Mouse (Mus musculus): Measurements from ENCODE around the gene Gin1.

DNA sequence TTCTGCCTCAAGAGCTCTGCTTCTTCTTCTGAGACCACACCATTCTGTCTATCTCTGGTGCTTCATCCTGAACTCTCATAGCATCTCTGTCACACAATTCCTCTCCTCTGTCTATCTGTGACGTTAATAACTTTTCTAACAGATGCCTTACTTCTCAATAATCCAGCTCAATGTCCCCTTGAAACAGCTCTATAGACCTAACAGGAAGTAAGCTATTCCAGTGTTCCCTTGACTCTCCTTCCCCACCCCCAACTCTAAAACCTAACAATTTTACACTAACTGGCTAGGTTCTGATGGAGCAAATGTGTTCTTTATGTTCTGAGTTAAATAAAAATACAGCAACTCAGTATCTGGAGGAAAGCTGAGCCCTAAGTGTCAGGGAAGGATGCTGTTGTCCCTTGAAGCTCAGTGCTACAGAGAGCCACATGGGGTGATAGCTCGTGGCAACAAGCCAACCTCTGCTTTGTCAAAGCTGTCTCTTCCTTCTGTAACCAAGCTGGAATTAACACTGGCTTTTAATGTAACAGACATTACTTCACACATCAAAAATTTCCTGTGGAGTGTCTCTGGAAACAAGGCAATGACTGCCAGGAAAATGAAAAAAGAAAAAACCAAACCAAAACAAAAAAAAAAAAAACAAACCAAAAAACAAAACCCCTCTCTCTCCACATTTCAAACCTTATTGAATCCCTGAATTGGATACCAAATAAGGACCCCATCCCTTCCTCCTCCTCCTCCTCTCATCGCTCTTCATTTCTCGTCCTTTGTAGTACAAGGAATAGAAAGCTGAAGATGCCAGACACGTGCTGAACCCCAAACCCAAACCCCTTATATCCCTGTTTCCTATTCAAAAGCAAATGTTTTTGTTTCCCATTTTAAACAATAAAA is 63.7 kb downstream of the Gin1 start:
- no peak for TF ChIP-seq CTCF (IDR thresholded peaks at IDR 0.05; ENCODE audit: low read depth)
- TF ChIP-seq EP300 (optimal IDR thresholded peaks at IDR 0.05): no peak

Measured in stomach, postnatal 0 days (tissue).